Mouse (Mus musculus) fat pad, adult 2 months (tissue): ENCODE data around the gene Plekhh3.

Experiments used
- DNase-seq: peaks from one replicate; pipeline ENCODE4 v3.0.0-alpha.2; 2011; ENCODE audit warnings: low read depth, low spot score; ENCODE audit errors: extremely low read depth

Gene Plekhh3

GRCm38 (mm10) chr11:101152825-101153224 is 18.3 kb downstream of the Plekhh3 start:
- no peak for DNase-seq

- DNase-seq = no peak
Measured at GRCm38 (mm10) chr11:101151063-101151462, 20.1 kb downstream of the Plekhh3 start.

- no peak for DNase-seq
Measured at GRCm38 (mm10) chr11:101149178-101150105, 21.7 kb downstream of the Plekhh3 start.

GRCm38 (mm10) chr11:101148751-101149150 is 22.4 kb downstream of the Plekhh3 start:
- no peak for DNase-seq

- no peak for DNase-seq
Measured at GRCm38 (mm10) chr11:101146377-101146776, 24.8 kb downstream of the Plekhh3 start.

- no peak for DNase-seq
Measured at GRCm38 (mm10) chr11:101143338-101144225, 27.6 kb downstream of the Plekhh3 start.

GRCm38 (mm10) chr11:101142215-101142967 is 28.8 kb downstream of the Plekhh3 start:
- DNase-seq = no peak

- no peak for DNase-seq
Measured at GRCm38 (mm10) chr11:101141088-101141487, 30.1 kb downstream of the Plekhh3 start.

GRCm38 (mm10) chr11:101140164-101140819 is 30.9 kb downstream of the Plekhh3 start:
- DNase-seq = no peak

- DNase-seq = no peak
Measured at GRCm38 (mm10) chr11:101138536-101139181, 32.5 kb downstream of the Plekhh3 start.

- DNase-seq = no peak
Measured at GRCm38 (mm10) chr11:101137000-101137399, 34.2 kb downstream of the Plekhh3 start.

- no peak for DNase-seq
Measured at GRCm38 (mm10) chr11:101134217-101134865, 36.8 kb downstream of the Plekhh3 start.

- no peak for DNase-seq
Measured at GRCm38 (mm10) chr11:101133037-101133436, 38.1 kb downstream of the Plekhh3 start.

- DNase-seq = no peak
Measured at GRCm38 (mm10) chr11:101131701-101132100, 39.5 kb downstream of the Plekhh3 start.

GRCm38 (mm10) chr11:101131187-101131586 is 40.0 kb downstream of the Plekhh3 start:
- no peak for DNase-seq

- DNase-seq = no peak
Measured at GRCm38 (mm10) chr11:101130056-101130756, 40.9 kb downstream of the Plekhh3 start.

- DNase-seq = no peak
Measured at GRCm38 (mm10) chr11:101128996-101129577, 42.1 kb downstream of the Plekhh3 start.

- no peak for DNase-seq
Measured at GRCm38 (mm10) chr11:101127075-101127474, 44.1 kb downstream of the Plekhh3 start.
